Mouse (Mus musculus) MEL (cell line): Measurements from ENCODE around the gene Cerk.

Source experiments
- CHD1 ChIP-seq: IDR thresholded peaks from 2 replicates; pipeline ENCODE4 v1.6.1; 2012; ENCODE audit warnings: low read depth, mild to moderate bottlenecking, inconsistent platforms, low read length, improper control_type of control experiment
- CHD2 ChIP-seq: IDR thresholded peaks from 2 replicates; pipeline ENCODE4 v1.6.1; 2011; ENCODE audit warnings: low read length, improper control_type of control experiment
- CTCF ChIP-seq, 3 experiments: IDR thresholded peaks in 2 of 3; conservative IDR thresholded peaks in 1 of 3; 2 replicates each; pipeline ENCODE4 v1.5.1; 2011 to 2012; ENCODE audit warnings: low read length in 3 of 3, low read depth in 2 of 3, mild to moderate bottlenecking in 2 of 3, improper control_type of control experiment in 1 of 3, inconsistent platforms in 1 of 3, mixed read lengths in 1 of 3, moderate library complexity in 1 of 3; ENCODE audit not compliant: control insufficient read depth in 1 of 3, insufficient read depth in 1 of 3, poor library complexity in 1 of 3, severe bottlenecking in 1 of 3
- MAX ChIP-seq: IDR thresholded peaks from 2 replicates; pipeline ENCODE4 v1.6.1; 2011; ENCODE audit warnings: low read length, improper control_type of control experiment
- NRF1 ChIP-seq: IDR thresholded peaks from 2 replicates; pipeline ENCODE4 v1.6.1; 2014; ENCODE audit warnings: low read depth, mild to moderate bottlenecking, inconsistent platforms, low read length, improper control_type of control experiment, moderate library complexity; ENCODE audit not compliant: poor library complexity, insufficient read depth, severe bottlenecking

DNA sequence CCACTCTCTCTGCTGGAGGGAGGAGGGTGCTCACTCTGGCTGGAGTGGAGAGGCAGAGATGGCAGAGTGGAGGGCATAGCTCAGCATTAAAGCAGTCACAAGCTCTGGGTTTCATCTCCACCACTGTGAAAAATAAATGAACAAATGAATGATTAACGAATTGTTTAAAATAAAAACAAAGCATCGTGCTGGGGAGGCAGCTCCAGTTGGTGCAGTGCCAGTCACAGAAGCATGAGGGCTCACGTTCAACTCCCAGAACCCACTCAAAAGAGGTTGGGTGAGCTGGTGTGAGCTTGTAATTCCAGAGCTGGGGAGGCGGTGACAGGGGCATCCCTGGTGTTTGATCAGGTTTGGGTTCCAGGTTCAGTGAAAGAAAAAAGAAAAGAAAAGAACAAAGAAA, 14.2 kb upstream of the Cerk start:
- TF ChIP-seq NRF1 (no peak), CHD1 (no peak), CTCF (IDR thresholded peaks at IDR 0.05 in 2 of 3, conservative IDR thresholded peaks at IDR 0.05 in 1 of 3; ENCODE audit: control insufficient read depth in 1 of 3, insufficient read depth in 1 of 3, low read depth in 2 of 3, low read length in 3 of 3, poor library complexity in 1 of 3, severe bottlenecking in 1 of 3) (no peak), CHD2 (no peak), MAX (no peak)
